Mouse (Mus musculus): ENCODE measurements at regions not wholly inside any gene's neighbourhood (a gene's known extent, or its start where the extent isn't known, plus 50 kb on each side); places are given as distances from the start of the nearest gene placed in this dataset.

GRCm38 (mm10) chr10:102705848-102706247, 193.8 kb downstream of the Rassf9 start:
- in situ Hi-C loops (cut with MboI, MseI) = no loop called here

GRCm38 (mm10) chr10:102694810-102695209, 182.8 kb downstream of the Rassf9 start:
- in situ Hi-C loops (cut with MboI, MseI) = no loop called here

- in situ Hi-C loops (cut with MboI, MseI) = no loop called here
Observed at GRCm38 (mm10) chr10:102689966-102690365, 177.9 kb downstream of the Rassf9 start.

- in situ Hi-C loops (cut with MboI, MseI) = no loop called here
Observed at GRCm38 (mm10) chr10:102686667-102687397, 174.8 kb downstream of the Rassf9 start.

- in situ Hi-C loops (cut with MboI, MseI) = no loop called here
Observed at GRCm38 (mm10) chr10:102685833-102686434, 173.9 kb downstream of the Rassf9 start.

GRCm38 (mm10) chr10:102667359-102667758, 155.3 kb downstream of the Rassf9 start:
- in situ Hi-C loops (cut with MboI, MseI) = no loop called here

GRCm38 (mm10) chr10:102659683-102660082, 147.7 kb downstream of the Rassf9 start:
- in situ Hi-C loops (cut with MboI, MseI) = no loop called here

- in situ Hi-C loops (cut with MboI, MseI) = no loop called here
Observed at GRCm38 (mm10) chr10:102636507-102636906, 124.5 kb downstream of the Rassf9 start.

- in situ Hi-C loops (cut with MboI, MseI) = no loop called here
Observed at GRCm38 (mm10) chr10:102633438-102633837, 121.4 kb downstream of the Rassf9 start.

GRCm38 (mm10) chr10:102628609-102629008, 116.6 kb downstream of the Rassf9 start:
- in situ Hi-C loops (cut with MboI, MseI) = no loop called here

GRCm38 (mm10) chr10:102623895-102624294, 111.9 kb downstream of the Rassf9 start:
- in situ Hi-C loops (cut with MboI, MseI) = no loop called here

GRCm38 (mm10) chr10:102622583-102623008, 110.6 kb downstream of the Rassf9 start:
- in situ Hi-C loops (cut with MboI, MseI) = no loop called here

- in situ Hi-C loops (cut with MboI, MseI) = no loop called here
Observed at GRCm38 (mm10) chr10:102618711-102619110, 106.7 kb downstream of the Rassf9 start.

GRCm38 (mm10) chr10:102615962-102616595, 104.1 kb downstream of the Rassf9 start:
- in situ Hi-C loops (cut with MboI, MseI) = no loop called here

Measured in T-helper 2 cell (primary cell).